Mouse (Mus musculus) lung, postnatal 0 days (tissue): ENCODE results near the gene Asap2.

ENCODE experiments used
- CTCF ChIP-seq: IDR thresholded peaks from 2 replicates; pipeline ENCODE4 v1.5.1; 2016; ENCODE audit warnings: antibody characterized with exemption, mild to moderate bottlenecking
- EP300 ChIP-seq: IDR thresholded peaks from 2 replicates; pipeline ENCODE4 v1.6.1; 2016; ENCODE audit warnings: antibody characterized with exemption, mild to moderate bottlenecking, control low read depth

GRCm38 (mm10) chr12:21132537-21132936, 142.3 kb downstream of the Asap2 start:
- TF ChIP-seq CTCF = no peak
- no peak for TF ChIP-seq EP300
